Mouse (Mus musculus) T-helper 2 cell (primary cell): ENCODE data around the gene Ttc7b.

Source experiments
- in situ Hi-C: fragments of 300-600 bp; cut with MboI, MseI; formaldehyde crosslinking; loops from one replicate; pipeline ENCODE4 v1.15.1; 2025; ENCODE audit warnings: high pct_unique_total_duplicates

Ttc7b gene

GRCm38 (mm10) chr12:100382526-100382925 is 138.1 kb downstream of the Ttc7b start:
- in situ Hi-C loops, result no loop called here

DNA sequence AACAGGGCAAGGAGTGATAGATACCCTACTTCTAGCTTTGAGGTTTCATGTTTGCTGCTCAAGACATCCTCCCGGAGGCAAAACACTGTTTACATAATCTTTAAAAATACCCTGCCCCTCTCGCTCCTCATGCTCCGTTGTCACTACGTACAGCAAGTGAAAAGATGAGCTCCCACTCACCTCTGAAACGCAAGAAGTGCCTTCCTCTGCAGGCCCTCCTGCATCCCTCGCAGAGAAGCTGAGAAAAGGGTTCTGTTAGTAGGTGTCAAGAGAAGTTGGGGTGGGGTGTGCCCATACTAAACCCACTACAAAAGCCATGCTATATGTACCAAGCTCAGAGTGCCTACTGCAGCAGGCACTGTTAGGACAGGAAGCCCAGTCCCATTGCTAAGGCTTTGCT is 138.7 kb downstream of the Ttc7b start:
- in situ Hi-C loops, result no loop called here

DNA sequence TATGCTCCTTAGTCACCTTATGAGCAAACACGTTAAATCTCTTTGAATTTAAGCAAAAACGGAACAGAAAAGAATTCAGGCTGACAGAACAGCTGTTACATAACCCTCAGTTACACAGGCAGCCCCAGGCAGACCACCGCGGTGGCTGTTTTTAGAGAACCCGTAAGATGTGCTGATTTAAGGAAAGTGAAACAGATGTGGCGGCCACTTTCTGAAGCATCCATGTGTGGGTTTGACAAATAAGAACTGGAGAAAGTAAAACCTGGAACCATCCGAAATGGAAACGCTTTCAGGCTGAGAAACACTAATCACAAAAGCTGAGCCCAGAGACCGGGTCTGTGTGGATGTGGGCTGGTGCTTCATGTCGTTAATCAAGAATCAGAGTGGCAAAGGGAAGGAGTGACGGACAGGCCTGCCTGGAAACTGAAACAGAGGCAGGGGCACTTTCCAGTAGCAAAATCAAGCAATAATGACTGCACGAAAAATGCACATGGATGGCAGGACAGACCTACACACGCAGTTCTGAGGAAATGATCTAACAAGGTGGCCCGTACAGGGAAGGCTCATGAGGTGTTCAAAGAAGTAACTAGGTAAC is 139.8 kb downstream of the Ttc7b start:
- in situ Hi-C loops, result no loop called here

GRCm38 (mm10) chr12:100379833-100380232 is 140.8 kb downstream of the Ttc7b start:
- in situ Hi-C loops, result no loop called here

DNA sequence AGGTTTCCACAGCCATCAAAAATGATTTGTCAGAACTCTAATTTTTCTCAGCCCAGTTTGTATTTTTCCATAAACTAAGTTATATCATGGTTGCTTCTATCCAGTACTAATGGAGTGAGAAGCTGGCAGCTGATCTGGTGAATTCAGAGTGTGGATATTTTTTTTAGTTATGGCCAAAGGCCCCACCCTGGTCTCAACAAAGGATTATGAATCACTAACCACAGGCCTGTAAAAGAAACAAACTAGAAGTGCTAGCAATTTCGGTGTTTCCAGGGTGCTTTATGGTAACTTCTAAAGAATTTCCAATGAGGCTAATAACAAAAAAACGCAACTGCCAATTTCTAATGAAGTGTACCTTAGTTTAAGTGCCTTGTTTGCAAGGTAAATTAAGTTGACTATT is 142.4 kb downstream of the Ttc7b start:
- in situ Hi-C loops, result no loop called here

DNA sequence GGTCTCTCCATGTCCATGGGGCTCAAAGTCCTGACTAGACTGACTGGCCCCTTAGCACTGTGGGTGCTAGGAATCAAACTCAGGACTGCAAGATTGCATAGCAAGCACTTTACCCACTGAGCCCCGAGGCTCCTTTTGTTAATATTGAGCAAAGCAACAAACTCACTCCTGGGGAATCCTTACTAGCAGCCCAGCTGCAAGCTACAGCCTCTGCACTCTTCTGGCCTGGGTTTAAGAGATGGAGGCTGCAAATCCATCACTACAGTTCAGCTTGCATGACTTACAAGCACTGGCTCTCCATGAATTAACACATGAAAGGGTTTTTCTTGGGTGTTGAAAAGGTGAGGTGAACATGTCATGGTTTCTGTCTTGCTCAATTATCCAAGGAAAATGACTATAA is 142.8 kb downstream of the Ttc7b start:
- in situ Hi-C loops, result no loop called here

DNA sequence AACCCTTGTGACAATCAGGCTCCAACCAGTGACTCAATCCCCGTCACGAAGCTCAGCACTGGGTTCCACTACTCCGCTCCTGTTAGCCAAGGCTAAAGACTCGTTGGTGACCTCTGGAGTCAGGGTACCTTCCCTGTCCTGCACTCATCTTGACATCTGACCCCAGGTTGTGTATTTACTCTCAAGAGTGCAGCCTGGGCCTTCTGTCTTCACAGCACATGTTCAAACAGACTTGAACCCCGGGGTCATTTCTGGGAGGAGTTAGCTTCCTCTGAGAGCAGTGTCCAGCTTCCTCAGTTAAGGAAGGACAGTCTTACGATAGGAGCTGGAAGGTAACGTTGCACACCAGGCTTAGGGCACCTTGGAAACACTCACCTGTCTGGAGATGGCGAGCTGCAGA is 144.8 kb downstream of the Ttc7b start:
- in situ Hi-C loops, result no loop called here

GRCm38 (mm10) chr12:100372785-100373184 is 147.8 kb downstream of the Ttc7b start:
- in situ Hi-C loops, result no loop called here

GRCm38 (mm10) chr12:100372015-100372414 is 148.6 kb downstream of the Ttc7b start:
- in situ Hi-C loops, result no loop called here

DNA sequence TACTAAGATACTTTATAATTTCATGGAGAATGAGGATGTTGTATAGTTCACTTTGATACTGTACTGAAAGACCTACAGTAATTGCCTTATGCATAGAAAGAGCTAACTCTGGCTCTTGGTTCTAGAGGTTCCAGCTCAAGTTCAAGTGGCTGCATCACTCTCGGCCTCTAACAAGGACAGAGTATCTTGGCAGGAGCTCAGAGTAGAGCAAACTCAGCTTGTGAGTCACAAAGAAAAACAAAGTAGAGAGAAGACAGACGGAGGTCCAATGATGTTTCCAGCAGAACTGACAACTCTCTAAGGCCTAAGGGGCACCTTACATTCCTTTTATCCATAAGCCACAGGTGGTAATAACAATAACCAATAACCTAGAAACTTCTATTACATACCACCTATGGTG is 150.8 kb downstream of the Ttc7b start:
- in situ Hi-C loops, result no loop called here

DNA sequence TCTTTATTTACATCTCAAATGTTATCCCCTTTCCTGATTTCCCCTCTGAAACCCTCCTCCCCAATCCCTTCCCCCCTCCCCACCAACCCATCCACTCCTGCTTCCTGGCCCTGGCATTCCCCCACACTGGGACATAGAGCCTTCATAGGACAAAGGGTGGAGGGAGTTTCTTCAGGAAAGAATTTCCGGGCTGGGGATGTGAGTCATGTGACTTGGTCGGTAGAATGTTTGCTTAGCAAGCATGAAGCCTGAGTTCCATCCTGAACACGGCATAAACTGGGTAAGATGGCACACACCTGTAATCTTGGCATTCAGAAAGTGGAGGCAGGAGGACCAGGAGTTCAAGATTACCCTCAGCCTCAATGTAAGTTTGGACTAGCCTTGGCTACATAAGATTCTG is 151.4 kb downstream of the Ttc7b start:
- in situ Hi-C loops, result no loop called here

GRCm38 (mm10) chr12:100361330-100361729 is 159.3 kb downstream of the Ttc7b start:
- in situ Hi-C loops, result no loop called here

- in situ Hi-C loops, result loop anchor here (10.0 kb wide), 1 partner anchor 1683 kb away; no protein-coding TSS in a partner anchor
Observed at GRCm38 (mm10) chr12:100358040-100358620, 162.5 kb downstream of the Ttc7b start.

DNA sequence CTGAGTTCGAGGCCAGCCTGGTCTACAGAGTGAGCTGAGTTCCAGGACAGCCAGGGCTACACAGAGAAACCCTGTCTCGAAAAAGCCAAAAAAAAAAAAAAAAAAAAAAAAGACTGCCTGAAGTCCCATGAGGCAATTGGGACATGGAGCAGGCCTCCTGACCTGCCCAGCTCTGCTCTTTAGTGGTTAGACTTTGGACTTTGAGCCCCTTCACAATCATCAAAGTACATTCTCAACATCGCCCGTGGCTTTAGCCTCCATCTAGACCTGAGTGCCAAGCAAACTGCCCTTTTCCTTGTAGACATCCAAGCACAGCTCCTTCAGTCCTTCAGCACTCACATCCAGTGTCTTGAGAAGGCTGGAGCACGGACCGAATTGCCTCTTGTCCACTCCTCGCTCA is 164.2 kb downstream of the Ttc7b start:
- in situ Hi-C loops, result loop anchor here (10.0 kb wide), 1 partner anchor 1682 kb away; no protein-coding TSS in a partner anchor

DNA sequence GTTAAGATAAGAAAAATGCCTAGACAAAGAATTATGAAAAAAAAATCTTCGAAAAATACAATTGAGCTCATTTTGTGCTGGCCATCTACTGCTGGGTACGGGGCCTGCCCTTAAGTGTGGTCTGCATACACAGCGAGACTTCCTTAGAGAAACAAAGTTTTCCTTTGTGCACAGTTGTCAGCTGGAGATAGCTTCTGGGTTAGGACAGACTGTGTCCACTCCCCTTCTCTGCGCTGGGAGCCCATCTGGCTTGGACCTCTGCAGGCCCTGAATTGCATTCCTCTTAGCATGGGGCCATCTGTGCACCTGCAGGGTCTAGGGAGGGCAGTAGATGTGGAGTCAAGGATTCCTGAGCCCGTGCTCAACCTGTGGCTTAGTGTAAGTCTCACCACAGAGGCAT is 165.1 kb downstream of the Ttc7b start:
- in situ Hi-C loops, result loop anchor here (10.0 kb wide), 1 partner anchor 1681 kb away; no protein-coding TSS in a partner anchor

DNA sequence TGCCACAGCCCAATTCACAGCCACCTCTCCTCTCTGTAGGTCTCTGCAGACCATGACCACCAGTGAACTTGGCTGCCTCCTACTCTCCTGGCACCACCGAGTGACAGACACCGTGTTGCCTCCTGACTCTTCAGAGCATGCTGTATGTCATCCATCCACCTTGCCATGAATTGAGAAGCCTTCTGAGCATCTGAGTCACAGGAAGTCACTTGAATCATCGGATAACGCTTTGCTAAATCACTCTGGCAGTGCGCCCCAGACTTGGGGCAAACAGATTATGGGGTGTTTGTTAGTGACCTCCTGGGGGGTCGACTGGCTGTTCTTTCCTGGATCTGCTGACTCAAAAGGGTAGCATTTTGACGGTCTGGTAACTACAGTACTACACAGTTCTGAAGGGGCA is 166.7 kb downstream of the Ttc7b start:
- in situ Hi-C loops, result loop anchor here (10.0 kb wide), 1 partner anchor 1679 kb away; no protein-coding TSS in a partner anchor

GRCm38 (mm10) chr12:100353075-100353782 is 167.4 kb downstream of the Ttc7b start:
- in situ Hi-C loops, result loop anchor here (10.0 kb wide), 1 partner anchor 1678 kb away; no protein-coding TSS in a partner anchor

GRCm38 (mm10) chr12:100352094-100352493 is 168.5 kb downstream of the Ttc7b start:
- in situ Hi-C loops, result loop anchor here (10.0 kb wide), 1 partner anchor 1677 kb away; no protein-coding TSS in a partner anchor

GRCm38 (mm10) chr12:100343554-100343953 is 177.1 kb downstream of the Ttc7b start:
- in situ Hi-C loops, result no loop called here

DNA sequence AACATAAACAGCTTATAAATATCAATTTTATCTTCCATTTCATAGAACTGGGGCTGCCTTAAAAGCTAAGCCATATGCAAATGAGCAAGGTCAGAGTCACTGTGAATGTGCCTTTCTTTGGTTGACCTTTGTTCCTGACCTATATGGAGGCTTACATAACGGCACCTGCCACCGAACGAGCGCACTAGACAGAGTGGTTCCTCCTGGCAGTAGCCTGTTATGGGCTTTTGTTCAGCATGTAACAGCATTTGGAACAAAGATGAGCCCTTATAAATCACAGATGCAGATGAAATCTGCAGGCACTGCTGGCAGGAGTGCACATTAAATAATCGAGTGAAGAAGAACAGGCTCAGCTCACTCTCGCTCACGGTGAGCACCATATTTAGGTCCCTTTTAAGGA is 179.0 kb downstream of the Ttc7b start:
- in situ Hi-C loops, result no loop called here

DNA sequence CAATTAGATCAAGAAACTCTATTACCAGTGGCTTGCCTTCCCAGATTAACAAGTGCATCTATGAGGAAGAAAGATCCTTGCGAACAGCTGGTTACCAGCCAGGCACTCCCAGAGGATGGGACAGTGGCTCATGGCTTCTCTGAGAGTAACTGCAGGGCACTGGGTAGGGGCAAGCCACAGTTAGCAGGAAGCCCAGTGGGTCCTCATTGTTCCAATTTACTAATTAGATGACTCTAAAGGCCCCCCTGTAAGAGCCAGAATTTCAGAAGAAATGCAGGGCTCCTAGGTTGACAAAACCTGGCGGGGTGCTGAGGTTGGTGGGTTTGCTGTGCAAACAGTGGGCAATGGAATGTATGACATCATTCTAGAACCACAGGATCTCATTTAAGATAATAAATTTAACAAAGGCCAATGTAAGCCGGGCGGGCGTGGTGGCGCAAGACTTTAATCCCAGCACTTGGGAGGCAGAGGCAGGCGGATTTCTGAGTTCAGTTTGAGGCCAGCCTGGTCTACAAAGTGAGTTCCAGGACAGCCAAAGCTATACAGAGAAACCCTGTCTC is 179.6 kb downstream of the Ttc7b start:
- in situ Hi-C loops, result no loop called here

DNA sequence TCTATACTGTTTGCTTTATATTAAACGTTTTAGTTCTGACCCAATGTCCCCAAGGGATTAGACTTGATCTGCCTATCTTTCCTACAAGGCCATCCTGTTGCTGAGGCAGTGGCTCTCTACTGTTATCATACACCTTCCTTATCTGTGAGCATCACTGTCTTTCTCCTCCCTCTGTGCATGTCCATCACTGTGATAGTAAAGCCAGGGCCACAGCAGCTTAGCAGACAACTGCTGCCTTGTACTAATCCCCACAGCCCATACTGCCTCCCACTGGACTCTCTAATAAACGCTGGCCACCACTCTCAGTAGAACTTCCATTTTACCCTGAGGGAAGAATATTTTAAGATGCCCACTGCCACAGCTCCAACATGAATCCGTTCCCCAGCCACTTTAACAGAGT is 182.6 kb downstream of the Ttc7b start:
- in situ Hi-C loops, result loop anchor here (5.0 kb wide), 1 partner anchor 49 kb away; no protein-coding TSS in a partner anchor
